Mouse (Mus musculus) embryonic fibroblast, embryonic 13.5 days (primary cell): ENCODE measurements around the gene Fam166a.

Experiments
- CTCF ChIP-seq: IDR thresholded peaks from 2 replicates; pipeline ENCODE4 v1.5.1; 2011; ENCODE audit warnings: mild to moderate bottlenecking, control low read depth, low read length, moderate library complexity, borderline replicate concordance; ENCODE audit not compliant: insufficient read depth
- POLR2A ChIP-seq: IDR thresholded peaks from 2 replicates; pipeline ENCODE4 v1.6.1; 2011; ENCODE audit warnings: low read depth, mild to moderate bottlenecking, control low read depth, low read length, moderate library complexity

DNA sequence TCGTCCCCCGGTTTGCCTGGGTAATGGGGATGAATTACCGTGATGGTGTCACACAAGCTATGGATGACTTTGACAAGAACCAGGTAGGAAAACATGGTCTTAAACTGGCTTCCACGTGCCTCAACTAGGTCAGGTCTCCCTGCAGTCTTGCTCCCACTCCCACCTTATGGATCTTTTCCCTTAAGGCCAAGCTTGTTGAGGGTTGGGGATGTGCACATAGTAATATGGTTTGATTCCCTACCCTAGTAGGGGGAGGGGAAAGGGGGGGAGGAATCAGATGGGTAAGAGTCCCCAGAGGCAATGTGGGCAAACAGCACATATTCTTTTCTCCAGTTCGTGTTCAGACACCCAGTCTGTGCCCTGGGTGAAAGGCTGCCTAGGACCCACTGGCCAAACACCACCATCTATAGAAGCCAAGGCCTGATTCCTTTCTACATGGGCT, 2.8 kb downstream of the Fam166a start:
- TF ChIP-seq CTCF (no peak), POLR2A (peak; percentile 65)
